Mouse (Mus musculus): ENCODE data around the gene Pa2g4. TPM values are rescaled to one million over a fixed set of nuclear protein-coding genes. Genes with fewer than 3 reads are reported as not detected.

Gene Pa2g4
- total and polyA plus RNA-seq, 3 experiments = 232 to 663 (median 298) TPM

- TF ChIP-seq USF1 (IDR thresholded peaks at IDR 0.05; ENCODE audit: low read depth, low read length) = peak; percentile 75
- TF ChIP-seq ZNF384 (IDR thresholded peaks at IDR 0.05; ENCODE audit: low read depth, low read length) = no peak
- no peak for TF ChIP-seq MYB (IDR thresholded peaks at IDR 0.05; ENCODE audit: low read depth, low read length)
- peak; percentile 86; the same call in 1 of the 2 replicates for TF ChIP-seq ZMIZ1 (IDR thresholded peaks at IDR 0.05; ENCODE audit: low read depth, low read length)
- TF ChIP-seq NELFE (IDR thresholded peaks at IDR 0.05; ENCODE audit: low read depth, low read length) = peak; percentile 75
- TF ChIP-seq TBP (IDR thresholded peaks at IDR 0.05; ENCODE audit: low read depth, low read length) = peak; percentile 90
- no peak for TF ChIP-seq TAL1 (IDR thresholded peaks at IDR 0.05; ENCODE audit: low read length)
- TF ChIP-seq SIN3A (IDR thresholded peaks at IDR 0.05; ENCODE audit: low read length) = peak; percentile 79
- peak; percentile 84 for TF ChIP-seq MXI1 (IDR thresholded peaks at IDR 0.05; ENCODE audit: low read depth, low read length)
- no peak for TF ChIP-seq CHD2 (IDR thresholded peaks at IDR 0.05; ENCODE audit: low read length)
- peak; percentile 62; the same call in 1 of the 2 replicates for TF ChIP-seq MAZ (IDR thresholded peaks at IDR 0.05; ENCODE audit: low read depth, low read length)
These were observed 40.0 kb downstream of the Pa2g4 start, which contains the start of gene Esyt1 (continued) for GRCm38 (mm10) chr10:128525671-128526308.

- peaks cover 8% of the 10 kb centered on the region for H3K79me2 ChIP-seq (ENCODE audit: control insufficient read depth, insufficient read depth, low read length, poor library complexity)
- no peaks in the 10 kb centered on the region for H3K9me3 ChIP-seq (replicated peaks; ENCODE audit: insufficient read depth, low read length)
- peak overlapping the region; percentile 71 for H3K27ac ChIP-seq (ENCODE audit: control insufficient read depth, low read depth, low read length)
- no peaks in the 10 kb centered on the region for H3K27me3 ChIP-seq (ENCODE audit: control insufficient read depth in 1 of 2, insufficient read depth in 2 of 2, low read length in 2 of 2)
- peak; percentile 86 for DNase-seq (ENCODE audit: low read depth, low spot score)
- peaks cover 0 to 10% of the 10 kb centered on the region in 2 experiments; a peak in 3 of 4 replicates for H3K36me3 ChIP-seq (ENCODE audit: control insufficient read depth in 1 of 2, insufficient read depth in 2 of 2, low read length in 2 of 2)
- H3K9ac ChIP-seq (ENCODE audit: control insufficient read depth, low read depth, low read length, poor library complexity, severe bottlenecking) = peak overlapping the region; percentile 79
- peak overlapping the region; percentile 83 to 90 for H3K4me3 ChIP-seq (ENCODE audit: control insufficient read depth in 1 of 2, insufficient read depth in 1 of 2, low read depth in 2 of 2, low read length in 2 of 2)
- H3K4me1 ChIP-seq (ENCODE audit: control insufficient read depth in 1 of 2, insufficient read depth in 2 of 2, low read length in 2 of 2) = peaks cover 5 to 12% of the 10 kb centered on the region in 2 experiments; a peak in 3 of 4 replicates
- TF ChIP-seq SIN3A (IDR thresholded peaks at IDR 0.05; ENCODE audit: low read length) (no peak; the same call in none of the 2 replicates), KAT2A (conservative IDR thresholded peaks at IDR 0.05; ENCODE audit: low read depth, low read length) (no peak; the same call in 1 of the 2 replicates), JUND (IDR thresholded peaks at IDR 0.05; ENCODE audit: low read depth, low read length) (no peak), TCF12 (IDR thresholded peaks at IDR 0.05; ENCODE audit: low read depth, low read length) (no peak), POLR2AphosphoS5 (IDR thresholded peaks at IDR 0.05; ENCODE audit: borderline replicate concordance, low read depth, low read length) (peak; percentile 13; the same call in 1 of the 2 replicates), UBTF (IDR thresholded peaks at IDR 0.05; ENCODE audit: borderline replicate concordance, insufficient read depth, low read depth, low read length) (peak; percentile 86; the same call in 1 of the 2 replicates), MXI1 (IDR thresholded peaks at IDR 0.05; ENCODE audit: low read depth, low read length) (peak; percentile 64), MYC (IDR thresholded peaks at IDR 0.05; ENCODE audit: low read depth, low read length) (peak; percentile 56; the same call in 1 of the 2 replicates), USF2 (IDR thresholded peaks at IDR 0.05; ENCODE audit: borderline replicate concordance in 1 of 2, insufficient read depth in 1 of 2, low read depth in 1 of 2, low read length in 2 of 2) (no peak), MAFK (IDR thresholded peaks at IDR 0.05; ENCODE audit: borderline replicate concordance, low read depth, low read length) (no peak), EP300 (IDR thresholded peaks at IDR 0.05; ENCODE audit: low read depth in 1 of 2, low read length in 2 of 2) (peak in 1 of 2 experiments; percentile 47; a peak in 2 of 4 replicates), E2F4 (IDR thresholded peaks at IDR 0.05; ENCODE audit: borderline replicate concordance, low read depth, low read length) (0 out of 2 replicates have a peak, but pooled peaks have one; percentile 20), MAX (IDR thresholded peaks at IDR 0.05; ENCODE audit: low read length) (peak; percentile 64), POLR2A (IDR thresholded peaks at IDR 0.05; ENCODE audit: control insufficient read depth in 1 of 2, insufficient read depth in 1 of 2, low read depth in 1 of 2, low read length in 2 of 2, poor library complexity in 1 of 2) (peak in 1 of 2 experiments; percentile 57; a peak in 2 of 4 replicates), ELF1 (IDR thresholded peaks at IDR 0.05; ENCODE audit: low read depth, low read length) (no peak; the same call in 1 of the 2 replicates), CTCF (IDR thresholded peaks at IDR 0.05 in 2 of 3, conservative IDR thresholded peaks at IDR 0.05 in 1 of 3; ENCODE audit: control insufficient read depth in 1 of 3, insufficient read depth in 1 of 3, low read depth in 2 of 3, low read length in 3 of 3, poor library complexity in 1 of 3, severe bottlenecking in 1 of 3) (no peak), HCFC1 (IDR thresholded peaks at IDR 0.05; ENCODE audit: low read depth, low read length) (peak; percentile 46; the same call in 1 of the 2 replicates), GATA1 (IDR thresholded peaks at IDR 0.05; ENCODE audit: low read depth, low read length) (peak; percentile 32; the same call in 1 of the 2 replicates), TAL1 (IDR thresholded peaks at IDR 0.05; ENCODE audit: low read length) (peak; percentile 33), NRF1 (IDR thresholded peaks at IDR 0.05; ENCODE audit: insufficient read depth, low read depth, low read length, poor library complexity, severe bottlenecking) (no peak), TBP (IDR thresholded peaks at IDR 0.05; ENCODE audit: low read depth, low read length) (peak; percentile 45), CHD2 (IDR thresholded peaks at IDR 0.05; ENCODE audit: low read length) (no peak), SMC3 (IDR thresholded peaks at IDR 0.05; ENCODE audit: low read depth, low read length) (no peak), ZNF384 (IDR thresholded peaks at IDR 0.05; ENCODE audit: low read depth, low read length) (no peak), NELFE (IDR thresholded peaks at IDR 0.05; ENCODE audit: low read depth, low read length) (peak; percentile 56), POLR2AphosphoS2 (IDR thresholded peaks at IDR 0.05; ENCODE audit: low read length) (no peak)
These were observed 40.8 kb downstream of the Pa2g4 start for GRCm38 (mm10) chr10:128524732-128525662.
